Mouse (Mus musculus) forebrain, embryonic 14.5 days (tissue): ENCODE measurements at regions not wholly inside any gene's neighbourhood (a gene's known extent, or its start where the extent isn't known, plus 50 kb on each side); places are given as distances from the start of the nearest gene placed in this dataset.
A peak's percentile ranks its signal among the peaks of the same experiment; 100 is the strongest.
"Not testable (repeated sequence)": the region's sequence is repeated elsewhere in the genome, so short reads cannot be mapped to it uniquely, and the experiment has no call there.

Source experiments
- ATAC-seq: fragments of 200-750 bp; cut with Nextera tagmentation; 2 replicates; pipeline ENCODE4 v1.8.0; 2017; ENCODE audit warnings: mild to moderate bottlenecking, moderate library complexity
- DNase-seq: peaks from one replicate; pipeline ENCODE4 v3.0.0-alpha.2; 2015; ENCODE audit warnings: low spot score
- H3K27ac ChIP-seq: fragments of 300-500 bp; sonication (generic); 2 replicates; pipeline ENCODE4 v1.5.1; 2014; ENCODE audit warnings: low read depth, mild to moderate bottlenecking, control low read depth, low read length, moderate library complexity
- H3K27me3 ChIP-seq: fragments of 300-500 bp; sonication (generic); replicated peaks from 2 replicates; pipeline ENCODE4 v1.6.1; 2014; ENCODE audit warnings: low read length, control low read depth, mixed read lengths; ENCODE audit not compliant: control insufficient read depth, insufficient read depth
- H3K36me3 ChIP-seq: fragments of 300-500 bp; sonication (generic); 2 replicates; pipeline ENCODE4 v1.6.1; 2014; ENCODE audit warnings: low read length, control low read depth; ENCODE audit not compliant: control insufficient read depth, insufficient read depth
- H3K4me1 ChIP-seq: fragments of 300-500 bp; sonication (generic); 2 replicates; pipeline ENCODE4 v1.6.1; 2014; ENCODE audit warnings: antibody characterized with exemption, low read length, control low read depth; ENCODE audit not compliant: control insufficient read depth, insufficient read depth
- H3K4me2 ChIP-seq: fragments of 300-500 bp; sonication (generic); 2 replicates; pipeline ENCODE4 v1.6.1; 2014; ENCODE audit warnings: mild to moderate bottlenecking, control low read depth, low read length
- H3K4me3 ChIP-seq: fragments of 300-500 bp; sonication (generic); 2 replicates; pipeline ENCODE4 v1.5.1; 2014; ENCODE audit warnings: low read depth, low read length, control low read depth
- H3K9ac ChIP-seq: fragments of 300-500 bp; sonication (generic); 2 replicates; pipeline ENCODE4 v1.6.1; 2014; ENCODE audit warnings: mild to moderate bottlenecking, low read length, control low read depth, moderate library complexity
- H3K9me3 ChIP-seq: fragments of 300-500 bp; sonication (generic); replicated peaks from 2 replicates; pipeline ENCODE4 v1.6.1; 2016; ENCODE audit warnings: low read length, control low read depth, mixed read lengths; ENCODE audit not compliant: control insufficient read depth
- WGBS: fragments of 180-500 bp; shearing (Covaris S2); extraction: QIAGEN DNeasy Blood & Tissue Kit; methylation state at CpG from one replicate; pipeline ENCODE4 v1.1.7; 2014; 5-methylcytosine and 5-hydroxymethylcytosine counted together

DNA sequence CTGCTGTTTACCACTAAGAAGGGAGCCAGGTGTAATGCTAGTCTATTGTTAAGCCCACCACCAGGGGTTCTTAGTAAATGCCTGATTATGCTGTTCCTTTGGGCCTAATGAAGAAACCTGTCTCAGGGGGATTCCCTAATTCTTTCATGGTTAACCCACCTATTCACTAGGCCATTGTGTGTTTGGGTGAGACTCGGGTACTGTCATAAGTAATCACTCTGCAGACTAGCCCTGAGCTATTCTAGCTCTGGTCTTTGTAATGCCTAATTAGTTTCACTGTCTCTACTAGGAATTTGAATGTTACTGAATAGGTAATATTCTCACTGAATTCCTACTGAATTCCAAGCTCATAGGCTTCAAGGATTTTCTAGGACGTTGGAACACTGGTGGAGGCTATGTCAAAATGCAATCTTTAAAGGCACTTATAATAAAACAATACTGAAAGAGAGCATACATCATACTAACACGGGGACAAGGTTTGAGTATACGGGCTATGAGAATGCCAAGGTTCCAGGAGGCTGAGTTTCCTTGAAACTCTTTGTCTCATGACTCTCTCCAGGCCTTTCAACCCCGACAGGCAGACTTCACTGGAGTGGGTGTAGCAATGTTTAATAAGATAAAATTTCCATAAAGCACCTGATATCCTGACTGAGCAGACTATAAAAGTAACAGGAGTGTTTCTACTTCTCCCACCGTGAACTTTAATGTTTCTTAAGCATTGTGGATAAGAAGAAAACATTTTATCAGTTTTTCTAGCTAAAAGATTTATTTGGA lies 398.0 kb upstream of the Mdga2 start:
- not testable (repeated sequence) for H3K9me3 ChIP-seq, DNase-seq, H3K27me3 ChIP-seq, H3K4me2 ChIP-seq, H3K4me3 ChIP-seq, H3K36me3 ChIP-seq, H3K9ac ChIP-seq, H3K27ac ChIP-seq, ATAC-seq, H3K4me1 ChIP-seq
- WGBS, result 10% methylated on average over 6 of the region's 6 CpGs

DNA sequence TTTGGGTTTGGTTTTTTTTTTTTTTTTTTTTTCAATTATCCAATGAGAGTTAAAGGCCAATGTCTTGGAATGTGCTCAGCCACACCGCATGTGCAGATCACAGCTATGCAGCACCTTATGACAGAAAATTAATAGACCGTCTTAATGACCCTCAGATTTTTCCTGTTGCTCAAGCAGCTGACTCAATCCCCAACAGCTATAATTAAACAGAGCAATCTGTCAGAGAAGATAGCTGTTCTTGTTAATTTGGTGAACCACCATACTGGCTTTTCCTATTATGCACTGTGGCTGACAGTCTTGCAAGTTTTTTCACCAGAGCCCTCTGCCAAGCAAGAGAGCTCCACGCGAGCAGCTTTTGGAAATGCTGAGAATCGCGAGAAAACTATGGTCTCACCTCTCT lies 395.9 kb upstream of the Mdga2 start:
- no peak overlapping the region for H3K4me2 ChIP-seq
- peak; percentile 64 for DNase-seq
- no peaks in the 10 kb centered on the region for H3K36me3 ChIP-seq
- H3K9ac ChIP-seq, result no peak overlapping the region
- H3K4me3 ChIP-seq, result no peak overlapping the region
- no peak overlapping the region for H3K27ac ChIP-seq
- ATAC-seq, result peak; percentile 77; the same call in 1 of the 2 replicates
- WGBS, result 43% methylated on average over 6 of the region's 6 CpGs
- H3K27me3 ChIP-seq, result no peaks in the 10 kb centered on the region
- H3K9me3 ChIP-seq, result no peaks in the 10 kb centered on the region
- H3K4me1 ChIP-seq, result no peaks in the 10 kb centered on the region

DNA sequence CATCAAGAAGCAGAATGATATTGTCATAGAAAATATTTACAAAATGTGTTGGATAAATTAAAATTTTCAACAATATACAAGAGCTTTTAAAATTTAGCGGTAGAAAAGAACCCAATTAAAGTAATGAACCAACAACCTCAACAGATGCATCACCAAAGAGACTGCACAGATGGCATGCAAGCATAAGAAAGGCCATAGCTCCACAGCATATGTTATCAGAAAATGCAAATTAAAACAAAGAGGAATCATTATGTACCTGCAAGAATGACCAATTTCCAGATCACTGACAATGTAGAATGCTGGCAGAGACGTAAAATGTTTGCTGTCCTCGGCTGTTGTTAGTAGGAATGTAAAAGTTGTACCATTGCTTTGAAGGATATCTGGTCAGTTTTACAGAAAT lies 376.6 kb upstream of the Mdga2 start:
- no peak overlapping the region for H3K4me2 ChIP-seq
- no peaks in the 10 kb centered on the region for H3K9me3 ChIP-seq
- WGBS, result 63% methylated on average over 3 of the region's 3 CpGs
- no peaks in the 10 kb centered on the region for H3K4me1 ChIP-seq
- no peak overlapping the region for H3K27ac ChIP-seq
- H3K27me3 ChIP-seq, result no peaks in the 10 kb centered on the region
- ATAC-seq (peak; percentile 61; the same call in 1 of the 2 replicates), DNase-seq (peak; percentile 59)
- no peak overlapping the region for H3K9ac ChIP-seq
- no peak overlapping the region for H3K4me3 ChIP-seq
- H3K36me3 ChIP-seq, result no peaks in the 10 kb centered on the region
